Mouse (Mus musculus) MEL (cell line): Measurements from ENCODE around the gene Vcp. TPM values are rescaled to one million over a fixed set of nuclear protein-coding genes. Genes with fewer than 3 reads are reported as not detected.

ENCODE experiments used
- DNase-seq: peaks from one replicate; pipeline ENCODE4 v3.0.0; 2011; ENCODE audit warnings: low read depth, low spot score
- H3K27ac ChIP-seq: 2 replicates; pipeline ENCODE4 v1.5.1; 2012; ENCODE audit warnings: low read depth, mild to moderate bottlenecking, control low read depth, low read length, moderate library complexity; ENCODE audit not compliant: control insufficient read depth
- H3K27me3 ChIP-seq, 2 experiments: fragments of 150-350 bp in 1 of 2; sonication (generic) in 1 of 2; 2 replicates each; pipeline ENCODE4 v1.6.1; 2012; ENCODE audit warnings: low read length in 2 of 2, mild to moderate bottlenecking in 2 of 2, improper control_type of control experiment in 1 of 2, moderate library complexity in 1 of 2; ENCODE audit not compliant: insufficient read depth in 2 of 2, control insufficient read depth in 1 of 2
- H3K36me3 ChIP-seq, 2 experiments: 2 replicates each; pipeline ENCODE4 v1.6.1; 2012 to 2014; ENCODE audit warnings: low read length in 2 of 2, improper control_type of control experiment in 1 of 2, inconsistent platforms in 1 of 2, mild to moderate bottlenecking in 1 of 2; ENCODE audit not compliant: insufficient read depth in 2 of 2, control insufficient read depth in 1 of 2
- H3K4me1 ChIP-seq, 2 experiments: fragments of 150-350 bp in 1 of 2; sonication (generic) in 1 of 2; 2 replicates each; pipeline ENCODE4 v1.6.1; 2012; ENCODE audit warnings: low read length in 2 of 2, improper control_type of control experiment in 1 of 2, mild to moderate bottlenecking in 1 of 2; ENCODE audit not compliant: insufficient read depth in 2 of 2, control insufficient read depth in 1 of 2
- H3K4me3 ChIP-seq, 2 experiments: fragments of 150-350 bp in 1 of 2; sonication (generic) in 1 of 2; 2 replicates each; pipeline ENCODE4 v1.5.1; 2012; ENCODE audit warnings: low read depth in 2 of 2, low read length in 2 of 2, mild to moderate bottlenecking in 2 of 2, moderate library complexity in 2 of 2, control low read depth in 1 of 2, improper control_type of control experiment in 1 of 2; ENCODE audit not compliant: control insufficient read depth in 1 of 2, insufficient read depth in 1 of 2
- H3K79me2 ChIP-seq: 2 replicates; pipeline ENCODE4 v1.6.1; 2012; ENCODE audit warnings: mild to moderate bottlenecking, low read length, moderate library complexity; ENCODE audit not compliant: control insufficient read depth, poor library complexity, insufficient read depth
- H3K9ac ChIP-seq: 2 replicates; pipeline ENCODE4 v1.6.1; 2012; ENCODE audit warnings: low read depth, mild to moderate bottlenecking, control low read depth, low read length, moderate library complexity; ENCODE audit not compliant: control insufficient read depth, poor library complexity, severe bottlenecking
- H3K9me3 ChIP-seq: fragments of 150-350 bp; sonication (generic); replicated peaks from 2 replicates; pipeline ENCODE4 v1.6.1; 2012; ENCODE audit warnings: mild to moderate bottlenecking, low read length, improper control_type of control experiment, moderate library complexity; ENCODE audit not compliant: insufficient read depth
- CHD1 ChIP-seq: IDR thresholded peaks from 2 replicates; pipeline ENCODE4 v1.6.1; 2012; ENCODE audit warnings: low read depth, mild to moderate bottlenecking, inconsistent platforms, low read length, improper control_type of control experiment
- CHD2 ChIP-seq: IDR thresholded peaks from 2 replicates; pipeline ENCODE4 v1.6.1; 2011; ENCODE audit warnings: low read length, improper control_type of control experiment
- CTCF ChIP-seq, 3 experiments: IDR thresholded peaks in 2 of 3; conservative IDR thresholded peaks in 1 of 3; 2 replicates each; pipeline ENCODE4 v1.5.1; 2011 to 2012; ENCODE audit warnings: low read length in 3 of 3, low read depth in 2 of 3, mild to moderate bottlenecking in 2 of 3, improper control_type of control experiment in 1 of 3, inconsistent platforms in 1 of 3, mixed read lengths in 1 of 3, moderate library complexity in 1 of 3; ENCODE audit not compliant: control insufficient read depth in 1 of 3, insufficient read depth in 1 of 3, poor library complexity in 1 of 3, severe bottlenecking in 1 of 3
- E2F4 ChIP-seq: IDR thresholded peaks from 2 replicates; pipeline ENCODE4 v1.6.1; 2011; ENCODE audit warnings: low read depth, low read length, improper control_type of control experiment, borderline replicate concordance
- ELF1 ChIP-seq: IDR thresholded peaks from 2 replicates; pipeline ENCODE4 v1.6.1; 2014; ENCODE audit warnings: low read depth, mild to moderate bottlenecking, inconsistent platforms, low read length, improper control_type of control experiment, moderate library complexity
- EP300 ChIP-seq, 2 experiments: IDR thresholded peaks; 2 replicates each; pipeline ENCODE4 v1.6.1; 2011; ENCODE audit warnings: improper control_type of control experiment in 2 of 2, low read length in 2 of 2, low read depth in 1 of 2, mild to moderate bottlenecking in 1 of 2
- GABPA ChIP-seq: IDR thresholded peaks from 2 replicates; pipeline ENCODE4 v1.6.1; 2012; ENCODE audit warnings: low read depth, mild to moderate bottlenecking, inconsistent platforms, low read length, improper control_type of control experiment, moderate library complexity
- JUND ChIP-seq: IDR thresholded peaks from 2 replicates; pipeline ENCODE4 v1.6.1; 2011; ENCODE audit warnings: low read depth, mild to moderate bottlenecking, improper control_type of control experiment, low read length
- KAT2A ChIP-seq: conservative IDR thresholded peaks from 2 replicates; pipeline ENCODE4 v1.6.1; 2012; ENCODE audit warnings: low read depth, low read length, improper control_type of control experiment, inconsistent platforms
- MAZ ChIP-seq: IDR thresholded peaks from 2 replicates; pipeline ENCODE4 v1.6.1; 2012; ENCODE audit warnings: low read depth, mild to moderate bottlenecking, inconsistent platforms, low read length, improper control_type of control experiment
- MEF2A ChIP-seq: IDR thresholded peaks from 2 replicates; pipeline ENCODE4 v1.6.1; 2014; ENCODE audit warnings: low read depth, mild to moderate bottlenecking, inconsistent platforms, low read length, improper control_type of control experiment; ENCODE audit not compliant: poor library complexity, insufficient replicate concordance, severe bottlenecking; ENCODE audit errors: extremely low read depth
- MXI1 ChIP-seq: IDR thresholded peaks from 2 replicates; pipeline ENCODE4 v1.6.1; 2011; ENCODE audit warnings: mild to moderate bottlenecking, low read depth, low read length, improper control_type of control experiment
- MYC ChIP-seq: IDR thresholded peaks from 2 replicates; pipeline ENCODE4 v1.6.1; 2011; ENCODE audit warnings: low read depth, mild to moderate bottlenecking, low read length, improper control_type of control experiment, moderate library complexity
- NELFE ChIP-seq: IDR thresholded peaks from 2 replicates; pipeline ENCODE4 v1.6.1; 2011; ENCODE audit warnings: low read depth, low read length, improper control_type of control experiment
- POLR2A ChIP-seq, 2 experiments: IDR thresholded peaks; 2 replicates each; pipeline ENCODE4 v1.6.1; 2011 to 2012; ENCODE audit warnings: low read length in 2 of 2, mild to moderate bottlenecking in 2 of 2, control low read depth in 1 of 2, improper control_type of control experiment in 1 of 2, low read depth in 1 of 2, moderate library complexity in 1 of 2; ENCODE audit not compliant: control insufficient read depth in 1 of 2, insufficient read depth in 1 of 2, poor library complexity in 1 of 2
- POLR2AphosphoS5 ChIP-seq: IDR thresholded peaks from 2 replicates; pipeline ENCODE4 v1.6.1; 2012; ENCODE audit warnings: low read depth, borderline replicate concordance, mild to moderate bottlenecking, inconsistent platforms, low read length, moderate library complexity, mixed read lengths
- SMC3 ChIP-seq: IDR thresholded peaks from 2 replicates; pipeline ENCODE4 v1.6.1; 2011; ENCODE audit warnings: low read depth, low read length, improper control_type of control experiment
- UBTF ChIP-seq: IDR thresholded peaks from 2 replicates; pipeline ENCODE4 v1.6.1; 2012; ENCODE audit warnings: low read depth, mild to moderate bottlenecking, inconsistent platforms, low read length, improper control_type of control experiment, moderate library complexity, borderline replicate concordance; ENCODE audit not compliant: insufficient read depth
- USF2 ChIP-seq, 2 experiments: IDR thresholded peaks; 2 replicates each; pipeline ENCODE4 v1.6.1; 2011 to 2012; ENCODE audit warnings: improper control_type of control experiment in 2 of 2, low read length in 2 of 2, borderline replicate concordance in 1 of 2, inconsistent platforms in 1 of 2, low read depth in 1 of 2, mild to moderate bottlenecking in 1 of 2; ENCODE audit not compliant: insufficient read depth in 1 of 2
- ZNF384 ChIP-seq: IDR thresholded peaks from 2 replicates; pipeline ENCODE4 v1.6.1; 2012; ENCODE audit warnings: low read depth, mild to moderate bottlenecking, inconsistent platforms, low read length, improper control_type of control experiment
- polyA plus RNA-seq, 2 experiments: library from polyadenylated mRNA; stranded (reverse) in 1 of 2; unstranded in 1 of 2; fragments of >175 nt in 1 of 2; fragments of >200 nt in 1 of 2; gene quantifications; 2 replicates each; pipeline versions ENCODE4 v1.2.1 to v1.2.4; 2012; ENCODE audit warnings: low replicate concordance in 2 of 2, low read depth in 1 of 2; ENCODE audit not compliant: insufficient read length in 2 of 2, insufficient read depth in 1 of 2, missing spikeins in 1 of 2
- total RNA-seq: library from RNA; depleted of rRNA; stranded (reverse); fragments of 300-350 nt; gene quantifications from 2 replicates; pipeline ENCODE4 v1.2.3, GENCODE M21; 2012

Vcp gene
- total and polyA plus RNA-seq, 3 experiments: 264 to 792 (median 420) TPM

DNA sequence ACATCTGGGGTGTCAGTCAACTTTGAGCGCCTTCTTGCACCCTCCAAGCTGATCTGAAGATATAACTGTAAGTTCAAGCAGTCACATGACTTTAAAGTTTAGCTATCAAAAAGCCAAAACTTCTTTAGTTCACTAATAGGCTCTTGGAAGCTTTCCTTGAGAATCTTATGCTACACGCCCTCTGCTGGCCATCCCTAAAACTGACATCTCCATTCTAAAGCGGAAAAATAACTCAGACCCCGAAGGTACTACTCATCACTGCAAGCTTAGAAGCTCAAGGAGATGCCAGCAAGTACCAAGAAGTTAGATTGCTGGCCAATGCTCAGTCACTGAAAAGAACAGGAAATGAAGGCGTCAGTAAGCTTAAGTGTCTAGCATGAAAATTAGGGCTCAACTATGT is 54.4 kb downstream of the Vcp start (continued):
- no peak for TF ChIP-seq GABPA
- TF ChIP-seq MYC: no peak
- no peak for TF ChIP-seq MAZ
- no peak for TF ChIP-seq JUND
- no peak for TF ChIP-seq MXI1
- TF ChIP-seq POLR2AphosphoS5: no peak
- TF ChIP-seq NELFE: no peak
- no peak for TF ChIP-seq POLR2A (IDR thresholded peaks at IDR 0.05; ENCODE audit: control insufficient read depth in 1 of 2, insufficient read depth in 1 of 2, low read depth in 1 of 2, low read length in 2 of 2, poor library complexity in 1 of 2)
- TF ChIP-seq CHD2: no peak
- no peak for TF ChIP-seq EP300 (IDR thresholded peaks at IDR 0.05; ENCODE audit: low read depth in 1 of 2, low read length in 2 of 2)
- peak; percentile 87 for TF ChIP-seq SMC3
- no peak for TF ChIP-seq ELF1
- TF ChIP-seq KAT2A: no peak
- peak; percentile 41 to 81 (median 75); a peak in 5 of 6 replicates for TF ChIP-seq CTCF (IDR thresholded peaks at IDR 0.05 in 2 of 3, conservative IDR thresholded peaks at IDR 0.05 in 1 of 3; ENCODE audit: control insufficient read depth in 1 of 3, insufficient read depth in 1 of 3, low read depth in 2 of 3, low read length in 3 of 3, poor library complexity in 1 of 3, severe bottlenecking in 1 of 3)
- TF ChIP-seq, all 39 proteins: peak for 5

DNA sequence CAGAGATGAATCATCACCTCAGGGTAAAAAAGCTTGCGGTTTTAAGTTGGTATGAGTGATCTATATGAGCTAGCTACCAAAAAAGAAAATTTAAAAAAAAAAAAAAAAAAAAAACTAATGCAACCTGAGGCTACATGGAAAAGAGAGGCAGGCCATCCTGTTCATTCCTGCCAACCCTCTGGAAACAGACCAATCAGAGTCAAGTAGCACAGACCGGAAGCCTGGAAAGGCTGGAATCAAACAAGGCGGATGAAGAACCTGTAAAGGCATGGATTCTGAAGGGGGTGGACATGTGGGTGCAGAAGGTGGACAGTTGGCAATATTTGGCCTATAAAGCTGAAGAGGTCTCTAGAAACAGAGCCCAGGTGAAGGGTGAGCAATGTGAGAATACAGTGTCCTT is 54.9 kb downstream of the Vcp start:
- TF ChIP-seq CHD1: no peak
- no peak for TF ChIP-seq SMC3
- no peak for TF ChIP-seq POLR2AphosphoS5
- no peak for TF ChIP-seq UBTF
- TF ChIP-seq USF2 (IDR thresholded peaks at IDR 0.05; ENCODE audit: borderline replicate concordance in 1 of 2, insufficient read depth in 1 of 2, low read depth in 1 of 2, low read length in 2 of 2): no peak
- TF ChIP-seq MEF2A: no peak
- no peak for TF ChIP-seq ZNF384
- TF ChIP-seq E2F4: no peak
- TF ChIP-seq MXI1: no peak
- Histone ChIP-seq H3K27ac (no peak overlapping the region), H3K79me2 (no peaks in the 10 kb centered on the region; the same call in 1 of the 2 replicates), H3K4me3 (no peak overlapping the region), H3K9ac (no peak overlapping the region), H3K36me3 (no peaks in the 10 kb centered on the region), H3K9me3 (no peaks in the 10 kb centered on the region), H3K27me3 (peaks cover 0 to 1% of the 10 kb centered on the region in 2 experiments; a peak in 1 of 4 replicates), H3K4me1 (peaks cover 0 to 11% of the 10 kb centered on the region in 2 experiments; a peak in 1 of 4 replicates)
- DNase-seq: no peak
